Mouse (Mus musculus) ES-Bruce4 (cell line): Measurements from ENCODE around the gene Fancc. TPM values are rescaled to one million over a fixed set of nuclear protein-coding genes. Genes with fewer than 3 reads are reported as not detected.
"Not testable (repeated sequence)": the region's sequence is repeated elsewhere in the genome, so short reads cannot be mapped to it uniquely, and the experiment has no call there.

Experiments
- H3K27ac ChIP-seq: 2 replicates; pipeline ENCODE4 v1.5.1; 2012; ENCODE audit warnings: low read length, inconsistent platforms; ENCODE audit not compliant: insufficient read depth
- H3K27me3 ChIP-seq: 2 replicates; pipeline ENCODE4 v1.6.1; 2012; ENCODE audit warnings: mild to moderate bottlenecking, low read length, inconsistent platforms; ENCODE audit not compliant: control insufficient read depth, poor library complexity, insufficient read depth, severe bottlenecking
- H3K36me3 ChIP-seq: 2 replicates; pipeline ENCODE4 v1.6.1; 2012; ENCODE audit warnings: inconsistent platforms, mild to moderate bottlenecking, low read length, moderate library complexity; ENCODE audit not compliant: control insufficient read depth, poor library complexity, insufficient read depth, severe bottlenecking
- H3K4me1 ChIP-seq: one replicate; pipeline ENCODE4 v1.8.1; 2011; ENCODE audit warnings: low read length; ENCODE audit not compliant: control insufficient read depth, insufficient read depth
- H3K4me3 ChIP-seq: 2 replicates; pipeline ENCODE4 v1.5.1; 2011; ENCODE audit warnings: low read depth, mild to moderate bottlenecking, low read length
- H3K9ac ChIP-seq: 2 replicates; pipeline ENCODE4 v1.6.1; 2012; ENCODE audit warnings: low read depth, mild to moderate bottlenecking, inconsistent platforms; ENCODE audit not compliant: poor library complexity, severe bottlenecking
- H3K9me3 ChIP-seq: replicated peaks from 2 replicates; pipeline ENCODE4 v1.6.1; 2012; ENCODE audit warnings: mild to moderate bottlenecking, low read length, inconsistent platforms; ENCODE audit not compliant: control insufficient read depth, poor library complexity, insufficient read depth, severe bottlenecking
- CTCF ChIP-seq: IDR thresholded peaks from one replicate; pipeline ENCODE4 v1.8.1; 2011; ENCODE audit warnings: low read depth, low read length
- EP300 ChIP-seq: IDR thresholded peaks from 2 replicates; pipeline ENCODE4 v1.6.1; 2011; ENCODE audit warnings: low read depth, low read length; ENCODE audit not compliant: insufficient read depth
- POLR2A ChIP-seq: IDR thresholded peaks from one replicate; pipeline ENCODE4 v1.8.1; 2011; ENCODE audit warnings: low read length; ENCODE audit not compliant: insufficient read depth
- polyA plus RNA-seq: library from polyadenylated mRNA; stranded (reverse); fragments of >200 nt; gene quantifications from 2 replicates; pipeline ENCODE4 v1.2.4, GENCODE M21; 2011; ENCODE audit warnings: low read depth; ENCODE audit not compliant: missing spikeins, insufficient read depth, insufficient read length

Gene Fancc
- polyA plus RNA-seq, 1 experiment: 13.3 TPM

GRCm38 (mm10) chr13:63317681-63318104, 179.4 kb downstream of the Fancc start:
- Histone ChIP-seq H3K4me3 (no peak overlapping the region), H3K4me1 (no peaks in the 10 kb centered on the region), H3K9ac (no peak overlapping the region), H3K27me3 (no peaks in the 10 kb centered on the region), H3K36me3 (no peaks in the 10 kb centered on the region), H3K27ac (no peak overlapping the region), H3K9me3 (no peaks in the 10 kb centered on the region)
- no peak for TF ChIP-seq CTCF
- TF ChIP-seq POLR2A: no peak

- Histone ChIP-seq H3K36me3 (no peaks in the 10 kb centered on the region), H3K27me3 (no peaks in the 10 kb centered on the region), H3K4me1 (no peaks in the 10 kb centered on the region), H3K9ac (no peak overlapping the region), H3K27ac (no peak overlapping the region), H3K9me3 (no peaks in the 10 kb centered on the region), H3K4me3 (no peak overlapping the region)
- TF ChIP-seq EP300: no peak
- TF ChIP-seq POLR2A: no peak
- no peak for TF ChIP-seq CTCF
These were observed 180.7 kb downstream of the Fancc start for GRCm38 (mm10) chr13:63316407-63316806.

GRCm38 (mm10) chr13:63315777-63316176, 181.3 kb downstream of the Fancc start:
- Histone ChIP-seq H3K36me3 (no peaks in the 10 kb centered on the region), H3K27me3 (no peaks in the 10 kb centered on the region), H3K9me3 (no peaks in the 10 kb centered on the region), H3K4me1 (no peaks in the 10 kb centered on the region), H3K27ac (no peak overlapping the region), H3K9ac (no peak overlapping the region), H3K4me3 (no peak overlapping the region)
- TF ChIP-seq POLR2A (no peak), CTCF (no peak), EP300 (no peak)

GRCm38 (mm10) chr13:63315111-63315510, 182.0 kb downstream of the Fancc start:
- H3K4me1 ChIP-seq, H3K9me3 ChIP-seq, H3K4me3 ChIP-seq, H3K36me3 ChIP-seq, H3K27ac ChIP-seq, H3K9ac ChIP-seq, H3K27me3 ChIP-seq: not testable (repeated sequence)

- no peak overlapping the region for H3K27ac ChIP-seq
- H3K36me3 ChIP-seq: no peaks in the 10 kb centered on the region
- no peaks in the 10 kb centered on the region for H3K4me1 ChIP-seq
- H3K9ac ChIP-seq: no peak overlapping the region
- no peaks in the 10 kb centered on the region for H3K9me3 ChIP-seq
- H3K27me3 ChIP-seq: no peaks in the 10 kb centered on the region
- H3K4me3 ChIP-seq: no peak overlapping the region
- TF ChIP-seq EP300: no peak
- no peak for TF ChIP-seq POLR2A
- TF ChIP-seq CTCF: no peak
These were observed 182.5 kb downstream of the Fancc start for GRCm38 (mm10) chr13:63314608-63314920.

GRCm38 (mm10) chr13:63313748-63314607, 183.1 kb downstream of the Fancc start:
- H3K4me3 ChIP-seq: no peak overlapping the region
- no peak overlapping the region for H3K27ac ChIP-seq
- no peaks in the 10 kb centered on the region for H3K9me3 ChIP-seq
- H3K9ac ChIP-seq: no peak overlapping the region
- no peak for TF ChIP-seq POLR2A
- no peak for TF ChIP-seq CTCF
- TF ChIP-seq EP300: no peak
- no peaks in the 10 kb centered on the region for H3K36me3 ChIP-seq
- no peaks in the 10 kb centered on the region for H3K27me3 ChIP-seq
- no peaks in the 10 kb centered on the region for H3K4me1 ChIP-seq
